ENCODE assay signal across 17 mouse cellular contexts in the genomic region with DNA sequence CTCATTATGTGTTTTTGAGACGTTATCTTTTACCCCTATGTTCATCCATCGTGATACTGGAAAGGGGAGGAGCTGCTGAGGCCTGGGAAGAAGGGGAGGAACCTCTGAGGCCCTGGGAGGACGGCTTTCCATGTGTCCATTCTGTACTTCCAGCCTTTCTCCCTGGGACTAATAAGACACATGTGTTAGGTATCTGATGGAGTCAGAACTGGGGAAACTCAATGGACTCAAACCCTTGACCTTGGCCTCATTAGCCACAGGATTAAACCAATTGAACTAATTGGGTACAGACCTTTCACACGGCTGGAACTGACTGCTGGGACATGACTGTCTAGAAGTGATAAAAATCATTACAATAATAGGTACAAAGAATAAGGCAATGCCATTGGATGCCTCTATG. TPM values are rescaled to one million over a fixed set of nuclear protein-coding genes. Genes with fewer than 3 reads are reported as not detected.
"Had no signal": no experiment of that assay in that cellular context is flagged by ENCODE, and none has a peak within 500 bp of the region (broad histone marks: within the 10 kb centered on the region; RNA-seq: fewer than 3 reads in every experiment).

No protein-coding gene starts in this region.

- ATAC-seq: midbrain, embryonic 15.5 days had no signal

- H3K4me2 ChIP-seq: liver, embryonic 13.5 days; lung, embryonic 14.5 days; midbrain, embryonic 12.5 days; midbrain, embryonic 15.5 days; neural tube, embryonic 13.5 days had no signal

- H3K4me1 ChIP-seq: midbrain, embryonic 15.5 days; neural tube, embryonic 13.5 days had no signal

- H3K27me3 ChIP-seq: liver, embryonic 13.5 days had no signal

- H3K27ac ChIP-seq: kidney, postnatal 0 days; layer of hippocampus, adult 2 months; liver, embryonic 13.5 days; macrophage; midbrain, embryonic 12.5 days; midbrain, embryonic 15.5 days; neural tube, embryonic 13.5 days had no signal

- H3K4me3 ChIP-seq: layer of hippocampus, adult 2 months; liver, embryonic 13.5 days; midbrain, embryonic 12.5 days; midbrain, embryonic 15.5 days; neural tube, embryonic 13.5 days had no signal

- H3K9ac ChIP-seq: liver, embryonic 13.5 days; lung, embryonic 14.5 days; midbrain, embryonic 12.5 days; midbrain, embryonic 15.5 days; neural tube, embryonic 13.5 days had no signal

- DNase-seq: kidney, adult 18-20 months; kidney, adult 9 months; kidney, postnatal 25 days; layer of hippocampus, adult 9-11 months; left cerebral cortex, postnatal 4 days; liver, embryonic 13.5 days; lung, embryonic 14.5 days; thymus, adult 18-20 months; thymus, postnatal 14 days; thymus, postnatal 4 days had no signal

- H3K36me3 ChIP-seq: liver, embryonic 13.5 days; midbrain, embryonic 12.5 days; midbrain, embryonic 15.5 days; neural tube, embryonic 13.5 days had no signal

- H3K9me3 ChIP-seq: liver, embryonic 13.5 days; midbrain, embryonic 12.5 days; midbrain, embryonic 15.5 days; neural tube, embryonic 13.5 days had no signal

RNA-seq across cellular contexts. Expression of a gene that starts 9.6 kb away (rescaled TPM):
- total RNA-seq: megakaryocyte, adult 5-6 weeks had no signal
- polyA plus RNA-seq: macrophage had no signal
